ENCODE assay signal across 9 mouse cellular contexts in the genomic region with DNA sequence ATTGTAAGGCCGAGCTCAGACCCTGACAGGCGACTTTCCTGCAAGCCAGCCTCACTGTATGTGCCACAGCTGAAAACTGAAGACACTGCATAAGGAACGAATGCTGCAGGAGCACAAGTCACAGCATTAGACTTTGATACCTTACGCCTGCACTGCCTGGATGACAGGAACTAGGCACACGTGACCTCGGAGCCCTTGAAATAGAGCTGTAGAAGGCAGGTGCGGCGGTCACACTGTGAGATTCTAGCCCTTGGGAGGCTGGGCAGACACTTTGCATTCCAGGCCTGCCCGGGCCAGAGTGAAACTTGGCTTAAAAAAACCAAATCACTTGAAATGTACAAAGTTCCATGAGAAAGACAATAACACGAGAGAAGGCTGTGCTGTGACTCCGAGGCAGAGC. TPM values are rescaled to one million over a fixed set of nuclear protein-coding genes. Genes with fewer than 3 reads are reported as not detected.
DNase-seq lines count a peak whose midpoint lies in the region; ATAC-seq lines count a peak whose summit lies in the region.
"Had no signal": no experiment of that assay in that cellular context is flagged by ENCODE, and none has a peak within 500 bp of the region (broad histone marks: within the 10 kb centered on the region; RNA-seq: fewer than 3 reads in every experiment).

No protein-coding gene starts in this region.

- peaks cover 11% of the 10 kb centered on the region for H3K4me1 ChIP-seq in heart, embryonic 15.5 days (replicated peaks)
- H3K4me1 ChIP-seq in midbrain, embryonic 10.5 days, result no peaks in the 10 kb centered on the region

- H3K36me3 ChIP-seq in heart, embryonic 15.5 days, result peaks cover 12% of the 10 kb centered on the region; the same call in 1 of the 2 replicates
- peaks cover 29% of the 10 kb centered on the region for H3K36me3 ChIP-seq in midbrain, embryonic 10.5 days

- H3K4me2 ChIP-seq in heart, embryonic 15.5 days, result peak overlapping the region; percentile 0; the same call in 1 of the 2 replicates

- no peak overlapping the region for H3K4me3 ChIP-seq in heart, embryonic 15.5 days
- H3K4me3 ChIP-seq in midbrain, embryonic 10.5 days, result no peak overlapping the region

- peak; percentile 27 to 36 for DNase-seq in spleen, postnatal 36 days (ENCODE audit: low spot score in 2 of 2)
- DNase-seq in spleen, adult 18-20 months, result no peak
- peak; percentile 40 to 65 for DNase-seq in kidney, postnatal 4 days
- peak; percentile 15 to 40 for DNase-seq in thymus, postnatal 36 days
- DNase-seq in midbrain, embryonic 10.5 days (ENCODE audit: low spot score), result no peak
- DNase-seq in left cerebral cortex, adult 9 months (ENCODE audit: low spot score in 2 of 2), result no peak
- DNase-seq in cerebellum, postnatal 4 days (ENCODE audit: low spot score in 2 of 2), result no peak

- peak overlapping the region; percentile 0; the same call in 1 of the 2 replicates for H3K27ac ChIP-seq in heart, embryonic 15.5 days
- H3K27ac ChIP-seq in midbrain, embryonic 10.5 days (replicated peaks), result no peak overlapping the region

- 54% methylated on average over 11 of the region's 11 CpGs for WGBS in heart, embryonic 15.5 days
- WGBS in midbrain, embryonic 10.5 days, result 91% methylated on average over 11 of the region's 11 CpGs

- no peaks in the 10 kb centered on the region for H3K9me3 ChIP-seq in heart, embryonic 15.5 days (replicated peaks)
- no peaks in the 10 kb centered on the region for H3K9me3 ChIP-seq in midbrain, embryonic 10.5 days (replicated peaks)

- ATAC-seq in heart, embryonic 15.5 days (replicated peaks; ENCODE audit: insufficient number of reproducible peaks, insufficient read depth, low FRiP score, low read depth), result peak; percentile 83
- ATAC-seq: hindbrain, embryonic 16.5 days had no signal

- no peak overlapping the region for H3K9ac ChIP-seq in heart, embryonic 15.5 days

- H3K27me3 ChIP-seq in heart, embryonic 15.5 days, result no peaks in the 10 kb centered on the region
- no peaks in the 10 kb centered on the region for H3K27me3 ChIP-seq in midbrain, embryonic 10.5 days (ENCODE audit: low read depth, poor library complexity, severe bottlenecking)

RNA-seq across cellular contexts. Expression of a gene that starts 9.8 kb away (rescaled TPM):
- polyA plus RNA-seq in heart, embryonic 15.5 days (2015; fragmentation: Nextera tagmentation; extraction: Ambion mirVana), result 28.1 and 29.9 TPM in 2 replicates
- 24.1 and 26.7 TPM in 2 replicates for polyA plus RNA-seq in midbrain, embryonic 10.5 days (2016; fragmentation: Nextera tagmentation; extraction: Ambion mirVana)

RNA-seq across cellular contexts. Expression of a gene that starts 59.3 kb away (rescaled TPM):
- 0.09 and 0.36 TPM in 2 replicates for polyA plus RNA-seq in heart, embryonic 15.5 days (2015; fragmentation: Nextera tagmentation; extraction: Ambion mirVana)
- polyA plus RNA-seq in midbrain, embryonic 10.5 days (2016; fragmentation: Nextera tagmentation; extraction: Ambion mirVana), result 0.06 TPM in 1 of 2 replicates, not detected in the other

Comparison
In these comparisons a context has a peak if more than half of its experiments do, and no peak if none do; other contexts are left out.
1. DNase-seq: peak in spleen, postnatal 36 days (2 of 2), kidney, postnatal 4 days (2 of 2) and thymus, postnatal 36 days (2 of 2); none in spleen, adult 18-20 months (0 of 2), midbrain, embryonic 10.5 days (single experiment), left cerebral cortex, adult 9 months (0 of 2) and cerebellum, postnatal 4 days (0 of 2).